In the genomic region with DNA sequence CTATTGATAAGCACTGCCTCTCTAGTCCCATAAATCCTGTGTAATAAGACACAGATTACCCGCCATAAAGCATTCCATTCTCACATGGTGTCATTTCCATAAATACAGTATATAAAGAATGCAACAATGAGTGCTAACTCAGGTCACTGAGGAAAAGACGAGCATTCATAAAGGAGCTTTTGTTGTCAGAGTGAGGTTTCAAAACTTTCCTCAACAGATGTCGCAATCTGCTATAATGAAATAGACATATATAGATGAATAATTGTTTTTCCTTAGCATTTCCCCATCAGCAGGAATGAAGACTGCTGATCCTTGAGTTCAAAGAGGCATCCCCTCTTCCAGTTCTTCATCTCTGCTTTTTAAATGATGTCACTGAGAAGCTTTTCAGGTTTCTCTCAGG, we compare ENCODE assay signal across 19 mouse cellular contexts.
DNase-seq lines count a peak whose midpoint lies in the region; ATAC-seq lines count a peak whose summit lies in the region.
"Had no signal": no experiment of that assay in that cellular context is flagged by ENCODE, and none has a peak within 500 bp of the region (broad histone marks: within the 10 kb centered on the region; RNA-seq: fewer than 3 reads in every experiment).

No protein-coding gene starts in this region.

- H3K9me3 ChIP-seq in forebrain, embryonic 11.5 days (ENCODE audit: control insufficient read depth, low read length): no peaks in the 10 kb centered on the region

- no peaks in the 10 kb centered on the region for H3K27me3 ChIP-seq in forebrain, embryonic 11.5 days (ENCODE audit: control insufficient read depth, insufficient read depth, low read length)
- H3K27me3 ChIP-seq: CH12.LX had no signal

- peak; percentile 58 for DNase-seq in fat pad, adult 2 months (ENCODE audit: extremely low read depth, low read depth, low spot score)
- peak; percentile 51 for DNase-seq in gonadal fat pad, adult 2 months (ENCODE audit: low read depth)
- no peak for DNase-seq in forebrain, embryonic 11.5 days (ENCODE audit: low spot score)
- no peak for DNase-seq in left cerebral cortex, postnatal 36 days (ENCODE audit: low spot score in 2 of 2)
- DNase-seq: adrenal gland, adult 2 months; adrenal gland, adult 8-10 months; adrenal gland, postnatal 10 days; adrenal gland, postnatal 14 days; adrenal gland, postnatal 25 days; adrenal gland, postnatal 36 days; B cell, adult 2 months; cerebellum, adult 11 months; cerebellum, adult 11-12 months; cerebellum, adult 18-20 months had no signal

- no peak overlapping the region for H3K4me2 ChIP-seq in forebrain, embryonic 11.5 days (ENCODE audit: low read depth, low read length, severe bottlenecking)

- ATAC-seq in forebrain, embryonic 11.5 days (replicated peaks; ENCODE audit: low FRiP score): no peak
- ATAC-seq: activated CD4-positive, CD25-positive, alpha-beta regulatory T cell, adult 4 months; CD4-positive, CD25-positive, alpha-beta regulatory T cell, adult 4 months; Patski had no signal

- H3K9ac ChIP-seq in forebrain, embryonic 11.5 days (ENCODE audit: low read length): no peak overlapping the region

- 88% methylated on average over 3 of the region's 3 CpGs for WGBS in forebrain, embryonic 11.5 days

- intact Hi-C loops in left cerebral cortex, postnatal 36 days (cut with DNase I): no loop called here

- no peak overlapping the region for H3K27ac ChIP-seq in forebrain, embryonic 11.5 days (ENCODE audit: low read depth, low read length)

- no peak overlapping the region for H3K4me3 ChIP-seq in forebrain, embryonic 11.5 days (ENCODE audit: low read depth, low read length)

- no peaks in the 10 kb centered on the region for H3K36me3 ChIP-seq in forebrain, embryonic 11.5 days (ENCODE audit: control insufficient read depth, insufficient read depth, low read length)
- H3K36me3 ChIP-seq: G1E had no signal

- no peaks in the 10 kb centered on the region; the same call in 1 of the 2 replicates for H3K4me1 ChIP-seq in forebrain, embryonic 11.5 days (replicated peaks; ENCODE audit: control insufficient read depth, insufficient read depth, low read length)

Comparison
In these comparisons a context has a peak if more than half of its experiments do, and no peak if none do; other contexts are left out.
1. DNase-seq: peak in fat pad, adult 2 months (single experiment) and gonadal fat pad, adult 2 months (single experiment); none in forebrain, embryonic 11.5 days (single experiment) and left cerebral cortex, postnatal 36 days (0 of 2).